Mouse (Mus musculus): ENCODE data around the gene Adra1b.

DNA sequence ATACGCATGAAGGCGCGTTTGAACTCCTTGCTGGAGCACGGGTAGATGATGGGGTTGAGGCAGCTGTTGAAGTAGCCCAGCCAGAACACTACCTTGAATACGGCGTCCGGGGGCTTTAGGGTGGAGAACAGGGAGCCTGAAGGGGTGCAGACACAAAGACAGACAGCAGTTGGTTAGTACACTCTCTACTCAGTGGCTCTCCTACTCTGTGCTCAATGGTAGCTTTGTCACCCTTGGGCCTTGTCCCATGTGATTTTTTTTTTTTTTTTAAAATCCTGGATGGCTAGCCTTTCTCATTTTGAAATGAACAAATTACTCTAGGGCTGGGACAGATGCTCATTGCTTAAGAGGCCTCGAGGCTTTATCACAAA, 124.7 kb downstream of the Adra1b start:
- TF ChIP-seq POLR2A (IDR thresholded peaks at IDR 0.05; ENCODE audit: extremely low read depth, insufficient read depth, low read length), result no peak
- no peak for TF ChIP-seq CTCF (IDR thresholded peaks at IDR 0.05; ENCODE audit: extremely low read depth, insufficient read depth, low read length)

All from cortical plate, adult 2 months (tissue).